Mouse (Mus musculus): Measurements from ENCODE around the gene Zfp365.

- TF ChIP-seq POLR2A (IDR thresholded peaks at IDR 0.05; ENCODE audit: low read depth, low read length) (no peak), UBTF (IDR thresholded peaks at IDR 0.05; ENCODE audit: low read depth, low read length) (no peak), CTCF (conservative IDR thresholded peaks at IDR 0.05 in 1 of 2, IDR thresholded peaks at IDR 0.05 in 1 of 2; ENCODE audit: low read depth in 2 of 2, low read length in 2 of 2) (no peak), GABPA (IDR thresholded peaks at IDR 0.05; ENCODE audit: insufficient replicate concordance, low read depth, low read length) (no peak), EP300 (IDR thresholded peaks at IDR 0.05; ENCODE audit: low read length) (no peak), NRF1 (IDR thresholded peaks at IDR 0.05; ENCODE audit: low read depth, low read length) (no peak), ZMIZ1 (IDR thresholded peaks at IDR 0.05; ENCODE audit: low read depth, low read length) (no peak), USF1 (IDR thresholded peaks at IDR 0.05; ENCODE audit: low read depth, low read length) (no peak), ZNF384 (IDR thresholded peaks at IDR 0.05; ENCODE audit: low read depth, low read length) (no peak), KAT2A (IDR thresholded peaks at IDR 0.05; ENCODE audit: insufficient replicate concordance, low read length) (no peak), MAX (IDR thresholded peaks at IDR 0.05; ENCODE audit: low read length) (no peak)
These were observed 56.7 kb downstream of the Zfp365 start for GRCm38 (mm10) chr10:67855760-67856159.
